Mouse (Mus musculus): ENCODE data around the gene Ptprs. TPM values are rescaled to one million over a fixed set of nuclear protein-coding genes. Genes with fewer than 3 reads are reported as not detected.
A peak's percentile ranks its signal among the peaks of the same experiment; 100 is the strongest.

Gene Ptprs
- polyA plus RNA-seq, 1 experiment from 2014 or later: 125 TPM

- no peaks in the 10 kb centered on the region for H3K9me3 ChIP-seq (ENCODE audit: control insufficient read depth, low read length)
- peak overlapping the region; percentile 98 for H3K9ac ChIP-seq (ENCODE audit: low read length)
- H3K4me3 ChIP-seq (ENCODE audit: low read depth, low read length): peak overlapping the region; percentile 92
- DNase-seq (ENCODE audit: low spot score, missing footprints) (peak; percentile 95), ATAC-seq (ENCODE audit: low FRiP score) (no peak)
- H3K4me1 ChIP-seq (ENCODE audit: control insufficient read depth, insufficient read depth, low read length): peaks cover 54% of the 10 kb centered on the region
- 2% methylated on average over 50 of the region's 50 CpGs for WGBS
- no peak overlapping the region for H3K27ac ChIP-seq (ENCODE audit: low read depth, low read length)
- peak overlapping the region; percentile 98 for H3K4me2 ChIP-seq
- H3K36me3 ChIP-seq (ENCODE audit: control insufficient read depth, insufficient read depth, low read length): no peaks in the 10 kb centered on the region; the same call in 1 of the 2 replicates
- H3K27me3 ChIP-seq (ENCODE audit: control insufficient read depth, insufficient read depth, low read length): peaks cover 24% of the 10 kb centered on the region
These were observed 3.3 kb downstream of the Ptprs start for GRCm38 (mm10) chr17:56472733-56473610.

GRCm38 (mm10) chr17:56472121-56472520, 4.2 kb downstream of the Ptprs start:
- Histone ChIP-seq H3K27me3 (ENCODE audit: control insufficient read depth, insufficient read depth, low read length) (peaks cover 16% of the 10 kb centered on the region), H3K4me3 (ENCODE audit: low read depth, low read length) (peak overlapping the region; percentile 92), H3K9me3 (ENCODE audit: control insufficient read depth, low read length) (no peaks in the 10 kb centered on the region), H3K4me1 (ENCODE audit: control insufficient read depth, insufficient read depth, low read length) (peaks cover 61% of the 10 kb centered on the region), H3K27ac (ENCODE audit: low read depth, low read length) (no peak overlapping the region), H3K4me2 (peak overlapping the region; percentile 98), H3K9ac (ENCODE audit: low read length) (no peak overlapping the region; the same call in 1 of the 2 replicates), H3K36me3 (ENCODE audit: control insufficient read depth, insufficient read depth, low read length) (no peaks in the 10 kb centered on the region; the same call in 1 of the 2 replicates)
- WGBS: 7% methylated on average over 16 of the region's 16 CpGs
- ATAC-seq (ENCODE audit: low FRiP score) (no peak), DNase-seq (ENCODE audit: low spot score, missing footprints) (peak; percentile 87)

GRCm38 (mm10) chr17:56471136-56471535, 5.1 kb downstream of the Ptprs start:
- WGBS: 79% methylated on average over 5 of the region's 5 CpGs
- H3K9ac ChIP-seq (ENCODE audit: low read length): no peak overlapping the region

GRCm38 (mm10) chr17:56470571-56470970, 5.7 kb downstream of the Ptprs start:
- peaks cover 65% of the 10 kb centered on the region for H3K4me1 ChIP-seq (ENCODE audit: control insufficient read depth, insufficient read depth, low read length)
- ATAC-seq (ENCODE audit: low FRiP score) (no peak), DNase-seq (ENCODE audit: low spot score, missing footprints) (no peak)
- H3K36me3 ChIP-seq (ENCODE audit: control insufficient read depth, insufficient read depth, low read length): no peaks in the 10 kb centered on the region; the same call in 1 of the 2 replicates
- H3K4me3 ChIP-seq (ENCODE audit: low read depth, low read length): no peak overlapping the region
- no peak overlapping the region for H3K27ac ChIP-seq (ENCODE audit: low read depth, low read length)
- no peak overlapping the region for H3K9ac ChIP-seq (ENCODE audit: low read length)
- 26% methylated on average over 10 of the region's 10 CpGs for WGBS
- H3K4me2 ChIP-seq: peak overlapping the region; percentile 15; the same call in 1 of the 2 replicates
- peaks cover 15% of the 10 kb centered on the region for H3K27me3 ChIP-seq (ENCODE audit: control insufficient read depth, insufficient read depth, low read length)
- H3K9me3 ChIP-seq (ENCODE audit: control insufficient read depth, low read length): no peaks in the 10 kb centered on the region

More at GRCm38 (mm10) chr17:56471136-56471535, 5.1 kb downstream of the Ptprs start:
- H3K4me1 ChIP-seq (ENCODE audit: control insufficient read depth, insufficient read depth, low read length): peaks cover 65% of the 10 kb centered on the region
- no peaks in the 10 kb centered on the region for H3K9me3 ChIP-seq (ENCODE audit: control insufficient read depth, low read length)
- no peak overlapping the region for H3K4me2 ChIP-seq
- peaks cover 15% of the 10 kb centered on the region for H3K27me3 ChIP-seq (ENCODE audit: control insufficient read depth, insufficient read depth, low read length)
- no peak overlapping the region for H3K4me3 ChIP-seq (ENCODE audit: low read depth, low read length)
- DNase-seq (ENCODE audit: low spot score, missing footprints): no peak
- ATAC-seq (ENCODE audit: low FRiP score): no peak
- H3K36me3 ChIP-seq (ENCODE audit: control insufficient read depth, insufficient read depth, low read length): no peaks in the 10 kb centered on the region; the same call in 1 of the 2 replicates
- H3K27ac ChIP-seq (ENCODE audit: low read depth, low read length): no peak overlapping the region

- no peak for ATAC-seq (ENCODE audit: low FRiP score)
- Histone ChIP-seq H3K4me3 (ENCODE audit: low read depth, low read length) (no peak overlapping the region), H3K4me1 (ENCODE audit: control insufficient read depth, insufficient read depth, low read length) (peaks cover 63% of the 10 kb centered on the region), H3K9me3 (ENCODE audit: control insufficient read depth, low read length) (no peaks in the 10 kb centered on the region), H3K36me3 (ENCODE audit: control insufficient read depth, insufficient read depth, low read length) (no peaks in the 10 kb centered on the region; the same call in 1 of the 2 replicates), H3K27ac (ENCODE audit: low read depth, low read length) (no peak overlapping the region), H3K27me3 (ENCODE audit: control insufficient read depth, insufficient read depth, low read length) (peaks cover 15% of the 10 kb centered on the region), H3K4me2 (peak overlapping the region; percentile 15), H3K9ac (ENCODE audit: low read length) (peak overlapping the region; percentile 24; the same call in 1 of the 2 replicates)
- WGBS: 4% methylated on average over 23 of the region's 26 CpGs
- no peak for DNase-seq (ENCODE audit: low spot score, missing footprints)
These were observed 6.3 kb downstream of the Ptprs start for GRCm38 (mm10) chr17:56470001-56470436.

GRCm38 (mm10) chr17:56469275-56469674, 7.0 kb downstream of the Ptprs start:
- no peak for DNase-seq (ENCODE audit: low spot score, missing footprints)
- H3K4me1 ChIP-seq (ENCODE audit: control insufficient read depth, insufficient read depth, low read length): peaks cover 55% of the 10 kb centered on the region
- no peak overlapping the region for H3K9ac ChIP-seq (ENCODE audit: low read length)
- H3K27ac ChIP-seq (ENCODE audit: low read depth, low read length): no peak overlapping the region
- 34% methylated on average over 8 of the region's 8 CpGs for WGBS
- H3K4me3 ChIP-seq (ENCODE audit: low read depth, low read length): no peak overlapping the region
- peaks cover 13% of the 10 kb centered on the region for H3K27me3 ChIP-seq (ENCODE audit: control insufficient read depth, insufficient read depth, low read length)
- H3K4me2 ChIP-seq: no peak overlapping the region
- no peaks in the 10 kb centered on the region; the same call in 1 of the 2 replicates for H3K36me3 ChIP-seq (ENCODE audit: control insufficient read depth, insufficient read depth, low read length)
- no peaks in the 10 kb centered on the region for H3K9me3 ChIP-seq (ENCODE audit: control insufficient read depth, low read length)
- ATAC-seq (ENCODE audit: low FRiP score): no peak

- H3K4me1 ChIP-seq (ENCODE audit: control insufficient read depth, insufficient read depth, low read length): peaks cover 54% of the 10 kb centered on the region
- no peak overlapping the region for H3K9ac ChIP-seq (ENCODE audit: low read length)
- no peaks in the 10 kb centered on the region; the same call in 1 of the 2 replicates for H3K36me3 ChIP-seq (ENCODE audit: control insufficient read depth, insufficient read depth, low read length)
- H3K9me3 ChIP-seq (ENCODE audit: control insufficient read depth, low read length): no peaks in the 10 kb centered on the region
- H3K27ac ChIP-seq (ENCODE audit: low read depth, low read length): peak overlapping the region; percentile 31; the same call in 1 of the 2 replicates
- DNase-seq (ENCODE audit: low spot score, missing footprints) (no peak), ATAC-seq (ENCODE audit: low FRiP score) (no peak)
- H3K4me3 ChIP-seq (ENCODE audit: low read depth, low read length): no peak overlapping the region
- peaks cover 9% of the 10 kb centered on the region for H3K27me3 ChIP-seq (ENCODE audit: control insufficient read depth, insufficient read depth, low read length)
- H3K4me2 ChIP-seq: no peak overlapping the region
- WGBS: 76% methylated on average over 7 of the region's 7 CpGs
These were observed 7.4 kb downstream of the Ptprs start for GRCm38 (mm10) chr17:56468870-56469269.

GRCm38 (mm10) chr17:56468380-56468779, 7.9 kb downstream of the Ptprs start:
- DNase-seq (ENCODE audit: low spot score, missing footprints): no peak
- Histone ChIP-seq H3K27ac (ENCODE audit: low read depth, low read length) (peak overlapping the region; percentile 55; the same call in 1 of the 2 replicates), H3K9ac (ENCODE audit: low read length) (no peak overlapping the region), H3K9me3 (ENCODE audit: control insufficient read depth, low read length) (no peaks in the 10 kb centered on the region), H3K27me3 (ENCODE audit: control insufficient read depth, insufficient read depth, low read length) (peaks cover 6% of the 10 kb centered on the region), H3K4me3 (ENCODE audit: low read depth, low read length) (no peak overlapping the region), H3K4me1 (ENCODE audit: control insufficient read depth, insufficient read depth, low read length) (peaks cover 53% of the 10 kb centered on the region), H3K4me2 (no peak overlapping the region), H3K36me3 (ENCODE audit: control insufficient read depth, insufficient read depth, low read length) (no peaks in the 10 kb centered on the region; the same call in 1 of the 2 replicates)
- ATAC-seq (ENCODE audit: low FRiP score): no peak
- 96% methylated on average over 9 of the region's 9 CpGs for WGBS

GRCm38 (mm10) chr17:56467456-56467884, 8.8 kb downstream of the Ptprs start:
- no peaks in the 10 kb centered on the region for H3K9me3 ChIP-seq (ENCODE audit: control insufficient read depth, low read length)
- H3K4me3 ChIP-seq (ENCODE audit: low read depth, low read length): no peak overlapping the region
- 63% methylated on average over 7 of the region's 7 CpGs for WGBS
- H3K9ac ChIP-seq (ENCODE audit: low read length): peak overlapping the region; percentile 24; the same call in 1 of the 2 replicates
- H3K27ac ChIP-seq (ENCODE audit: low read depth, low read length): peak overlapping the region; percentile 55
- H3K4me2 ChIP-seq: no peak overlapping the region
- H3K27me3 ChIP-seq (ENCODE audit: control insufficient read depth, insufficient read depth, low read length): peaks cover under 1% of the 10 kb centered on the region
- no peaks in the 10 kb centered on the region; the same call in 1 of the 2 replicates for H3K36me3 ChIP-seq (ENCODE audit: control insufficient read depth, insufficient read depth, low read length)
- no peak for DNase-seq (ENCODE audit: low spot score, missing footprints)
- peaks cover 51% of the 10 kb centered on the region for H3K4me1 ChIP-seq (ENCODE audit: control insufficient read depth, insufficient read depth, low read length)
- peak; percentile 31; the same call in 1 of the 2 replicates for ATAC-seq (ENCODE audit: low FRiP score)
